Mouse (Mus musculus): Measurements from ENCODE around the gene Uhrf1.

The Uhrf1 gene

DNA sequence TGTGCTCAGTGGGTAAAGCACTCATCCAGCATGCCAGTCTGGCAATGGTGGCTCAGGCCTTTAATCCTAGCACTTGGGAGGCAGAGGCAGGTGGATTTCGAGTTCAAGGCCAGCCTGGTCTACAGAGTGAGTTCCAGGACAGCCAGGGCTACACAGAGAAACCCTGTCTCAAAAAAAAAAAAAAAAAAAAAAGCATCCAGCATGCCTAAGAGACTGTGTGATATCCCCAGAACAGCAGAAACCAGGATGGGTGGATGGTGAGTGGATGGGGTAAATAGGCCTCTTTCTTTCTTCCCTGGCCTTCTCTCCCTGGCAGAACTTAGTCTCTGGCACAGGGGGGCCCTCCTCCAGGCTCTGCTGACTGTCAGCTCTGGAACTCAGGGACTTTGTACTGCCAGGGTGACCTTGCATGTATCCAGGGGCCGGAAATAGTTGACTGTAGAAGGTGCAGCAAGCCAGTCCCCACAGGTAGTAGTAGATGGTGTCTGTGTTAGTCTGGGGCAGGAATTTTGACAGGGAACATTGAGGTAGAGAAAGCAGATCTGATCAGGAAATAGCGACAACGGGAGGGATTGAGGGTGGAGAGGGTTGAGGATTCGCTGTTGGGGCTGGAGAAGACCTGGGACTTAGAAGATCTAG lies 27.2 kb upstream of the Uhrf1 start:
- DNase-seq (ENCODE audit: low spot score in 2 of 2): no peak

DNA sequence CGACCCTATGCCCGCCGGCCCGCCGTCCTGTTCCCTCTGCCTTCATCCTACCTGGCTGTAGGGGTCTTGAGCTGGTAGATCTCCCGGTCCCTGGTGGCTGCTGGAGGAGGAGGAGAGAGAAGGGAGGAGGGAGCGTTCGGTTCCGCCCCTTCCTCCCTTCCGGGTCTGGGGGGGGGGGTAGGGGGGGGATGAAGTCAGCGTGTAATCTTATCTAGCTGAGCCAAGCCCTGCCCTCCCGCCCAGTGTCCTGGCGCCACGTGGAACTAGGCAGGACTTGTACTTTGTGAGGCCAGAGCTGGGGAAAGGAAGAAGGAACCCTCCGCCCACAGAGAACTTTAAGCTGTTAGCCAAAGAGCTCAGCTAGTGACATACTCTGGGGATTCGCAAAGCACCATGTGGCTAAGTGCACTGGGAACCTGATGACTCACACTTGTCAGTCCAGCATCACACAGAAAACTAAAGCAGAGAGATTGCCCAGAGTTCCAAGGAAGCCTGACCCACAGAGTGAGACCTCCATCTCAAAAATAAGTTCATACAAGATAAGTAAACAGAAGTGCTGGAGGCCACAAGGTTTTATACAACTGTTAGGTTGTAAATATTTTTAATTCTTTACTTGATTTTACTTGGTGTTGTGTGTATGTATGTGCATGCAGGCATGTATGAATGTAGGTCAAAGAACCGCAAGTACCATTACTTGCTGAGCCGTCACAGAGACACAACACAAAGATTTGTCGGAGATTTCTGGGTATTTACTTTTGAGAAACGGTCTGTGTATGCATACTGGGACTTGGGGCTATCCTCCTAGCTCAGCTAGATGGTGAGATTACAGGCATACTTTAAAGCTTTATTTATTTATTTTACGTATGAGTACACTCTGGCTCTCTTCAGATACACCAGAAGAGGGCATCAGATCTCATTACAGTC lies 26.2 kb upstream of the Uhrf1 start, which contains the start of gene Ticam1:
TSS of gene Ticam1 (minus strand) at position 144 of the 924 bp plus-strand sequence.
- peak; percentile 78 to 79 for DNase-seq (ENCODE audit: low spot score in 2 of 2)

DNA sequence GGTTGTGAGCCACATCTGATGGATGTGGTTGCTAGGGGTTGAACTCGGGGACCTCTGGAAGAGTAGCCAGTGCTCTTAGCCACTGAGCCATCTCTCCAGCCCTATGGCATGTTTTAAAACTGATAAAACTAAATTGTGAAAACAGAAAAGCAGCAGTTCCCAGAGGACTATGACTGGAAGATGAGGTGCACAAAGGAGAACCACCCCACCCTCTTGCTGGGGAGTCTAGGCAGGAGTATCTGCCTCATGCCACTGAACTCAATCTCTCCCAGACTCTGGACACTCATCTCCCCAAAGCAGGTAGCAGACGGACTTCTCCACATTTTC lies 25.6 kb upstream of the Uhrf1 start:
- no peak for DNase-seq (ENCODE audit: low spot score in 2 of 2)

DNA sequence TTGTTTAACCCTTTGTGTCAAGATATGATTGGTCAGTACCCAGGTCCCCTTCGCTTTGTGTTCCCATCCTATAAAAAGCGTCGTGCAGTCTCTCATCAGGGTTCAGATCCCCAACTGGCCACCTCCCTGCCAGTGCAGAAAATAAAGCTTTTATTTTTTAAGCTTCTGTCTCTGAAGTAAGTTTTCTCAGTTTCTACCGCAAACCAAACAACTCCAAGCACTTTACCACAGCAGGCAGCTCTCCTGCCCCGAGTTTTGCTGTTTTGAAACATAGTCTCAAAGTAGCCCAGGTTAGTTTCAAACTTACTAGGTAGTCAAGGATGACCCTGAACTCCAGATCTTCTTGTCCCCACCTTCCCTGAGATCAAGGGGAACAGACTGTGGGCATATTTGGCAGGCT lies 24.8 kb upstream of the Uhrf1 start:
- no peak for DNase-seq (ENCODE audit: low spot score in 2 of 2)

DNA sequence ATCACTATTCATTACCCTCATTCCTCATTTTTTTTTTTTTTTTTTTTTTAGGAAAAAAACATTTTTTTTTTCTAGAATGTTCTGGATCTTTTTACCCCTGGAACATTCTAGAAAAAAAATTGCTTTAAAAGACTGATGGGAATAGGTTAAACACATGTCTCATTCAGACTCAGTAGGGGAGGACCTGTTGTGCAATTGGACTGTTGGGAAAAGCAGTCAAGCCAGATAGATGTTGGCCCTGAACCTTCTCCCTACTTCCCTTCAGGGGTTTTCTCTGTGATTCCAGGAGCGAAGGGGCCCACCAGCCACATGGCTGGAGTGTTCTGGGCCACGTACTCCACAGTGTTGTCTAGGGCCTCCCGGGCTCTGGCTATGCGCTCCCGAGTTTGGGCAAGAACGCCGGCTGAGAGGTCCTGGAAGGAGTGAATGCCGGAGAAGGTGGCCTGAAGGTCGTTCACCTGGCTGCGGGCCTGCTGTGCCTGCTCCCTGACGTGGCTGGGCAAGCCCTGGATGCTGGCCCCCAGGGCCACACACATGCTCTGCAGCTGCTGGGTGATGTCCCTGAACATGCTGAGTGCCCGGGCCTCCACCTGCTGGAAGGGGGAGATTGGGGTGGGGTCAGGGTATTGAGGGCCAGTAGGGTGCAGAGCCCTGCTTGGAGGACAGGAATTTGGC lies 23.5 kb upstream of the Uhrf1 start:
- DNase-seq (ENCODE audit: low spot score in 2 of 2): no peak

DNA sequence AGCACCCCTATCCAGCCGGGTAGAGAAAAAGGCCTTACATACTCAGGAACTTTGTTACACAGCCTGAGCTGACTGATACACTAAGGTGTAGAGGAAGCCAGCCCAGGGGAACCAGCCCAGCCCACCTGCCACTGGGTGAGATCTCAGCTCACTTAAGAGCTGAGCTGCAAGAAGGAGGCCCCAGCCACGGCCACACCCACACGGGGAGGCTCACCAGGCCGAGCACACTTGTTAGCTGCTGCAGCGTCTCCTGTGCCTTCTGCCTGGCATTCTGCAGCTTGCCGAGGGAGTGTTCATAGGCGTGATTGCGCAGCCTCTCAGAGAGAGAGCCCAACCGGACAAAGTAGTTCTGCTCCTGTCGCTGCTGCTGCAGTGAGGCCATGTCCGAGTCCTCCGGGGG lies 21.9 kb upstream of the Uhrf1 start:
- DNase-seq (ENCODE audit: low spot score in 2 of 2): no peak

DNA sequence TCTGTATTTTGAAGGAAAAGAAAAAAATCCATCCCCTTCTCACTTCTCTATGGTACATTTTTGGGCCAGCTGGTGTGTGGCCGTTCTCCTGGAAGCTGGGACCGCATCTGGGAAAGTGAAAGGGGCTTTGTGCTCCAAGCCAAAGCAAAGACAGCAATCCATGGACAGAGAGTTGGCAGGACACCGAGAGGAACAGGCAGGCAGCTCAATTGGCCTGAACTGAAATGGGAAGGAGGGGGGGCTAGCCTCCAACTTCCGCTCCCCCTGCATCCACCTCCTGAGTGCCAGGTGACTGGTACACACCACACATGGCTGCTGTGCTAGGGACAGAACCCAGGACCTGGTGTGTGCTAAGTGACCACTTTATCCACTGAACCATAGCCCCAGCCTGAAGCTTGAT lies 20.3 kb upstream of the Uhrf1 start:
- DNase-seq (ENCODE audit: low spot score in 2 of 2): no peak

DNA sequence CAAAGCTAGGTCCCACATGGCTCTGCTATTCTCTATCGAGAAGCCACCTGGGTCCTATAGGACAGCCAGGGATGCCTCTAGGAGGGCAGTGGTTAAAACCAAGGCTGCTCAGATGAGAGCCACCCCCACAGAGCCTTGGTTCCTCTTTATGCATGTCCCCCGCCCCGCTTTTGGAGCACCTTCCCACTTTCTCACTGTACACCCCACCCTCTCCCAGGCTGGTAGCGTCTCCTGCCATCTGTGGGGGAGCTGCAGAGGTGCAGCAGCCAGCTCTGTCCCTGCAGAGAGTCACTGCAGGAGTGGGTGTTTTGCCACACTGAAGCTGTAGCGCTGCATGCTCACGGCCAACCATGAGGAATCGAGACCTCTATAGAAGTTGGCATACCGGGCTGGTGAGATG lies 19.8 kb upstream of the Uhrf1 start:
- DNase-seq (ENCODE audit: low spot score in 2 of 2): peak; percentile 58 to 59

DNA sequence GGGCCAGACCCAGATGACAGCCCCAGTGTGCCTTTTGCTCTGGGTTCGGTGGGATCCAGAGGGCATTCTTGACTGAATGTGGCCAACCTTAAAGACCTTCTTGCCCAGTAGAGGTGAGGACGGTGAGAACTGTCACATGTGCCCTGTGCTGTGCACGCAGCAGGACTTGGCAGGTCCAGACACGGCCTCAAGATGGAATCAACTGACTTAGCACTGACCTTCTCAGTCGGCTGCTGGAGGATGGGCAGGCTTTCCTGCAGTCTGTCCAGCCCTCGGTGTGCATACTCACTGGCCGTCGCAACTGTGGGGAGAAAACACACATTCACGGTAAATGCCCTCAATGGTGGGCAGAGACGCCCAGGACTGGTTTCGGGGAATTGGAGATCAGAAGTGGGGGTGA lies 17.1 kb upstream of the Uhrf1 start:
- DNase-seq (ENCODE audit: low spot score in 2 of 2): no peak

DNA sequence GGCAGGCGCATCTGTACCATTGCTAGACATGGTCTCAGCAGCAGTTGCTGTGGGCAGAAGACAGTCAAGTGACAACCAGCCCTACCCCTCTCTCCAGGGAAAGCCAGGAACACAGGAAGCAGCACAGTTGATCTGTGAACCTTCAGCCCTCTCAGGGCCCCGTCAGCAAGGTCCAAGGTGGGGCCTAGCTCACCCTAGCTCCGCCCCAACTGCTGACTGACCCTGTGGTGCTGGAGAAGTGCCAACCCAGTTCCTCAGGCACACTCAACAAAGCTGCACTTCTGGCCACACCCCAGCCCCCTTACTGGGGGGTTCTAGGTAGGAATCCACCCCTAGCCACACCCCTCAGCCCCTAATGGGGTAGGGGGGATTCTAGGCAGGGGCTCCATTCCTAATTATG lies 15.3 kb upstream of the Uhrf1 start:
- no peak for DNase-seq (ENCODE audit: low spot score in 2 of 2)

DNA sequence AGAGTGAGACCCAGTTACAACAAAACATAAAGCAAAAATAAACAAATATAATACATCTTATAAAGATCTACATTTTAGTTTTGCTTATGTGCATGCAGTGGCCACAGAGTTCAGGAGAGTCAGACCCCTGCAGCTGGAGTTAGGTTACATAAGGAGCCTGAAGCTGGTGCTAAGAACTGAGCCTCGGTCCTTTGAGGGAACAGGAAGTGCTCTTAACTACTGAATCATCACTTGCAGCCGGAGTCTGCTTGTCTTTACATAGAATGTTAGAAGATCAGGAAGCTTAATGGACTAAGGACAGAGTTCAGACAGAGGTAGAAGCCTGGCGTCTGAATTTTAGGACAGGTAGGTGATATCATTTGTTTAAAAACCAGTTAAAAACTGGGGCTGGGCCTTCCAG lies 14.3 kb upstream of the Uhrf1 start:
- DNase-seq (ENCODE audit: low spot score in 2 of 2): no peak

DNA sequence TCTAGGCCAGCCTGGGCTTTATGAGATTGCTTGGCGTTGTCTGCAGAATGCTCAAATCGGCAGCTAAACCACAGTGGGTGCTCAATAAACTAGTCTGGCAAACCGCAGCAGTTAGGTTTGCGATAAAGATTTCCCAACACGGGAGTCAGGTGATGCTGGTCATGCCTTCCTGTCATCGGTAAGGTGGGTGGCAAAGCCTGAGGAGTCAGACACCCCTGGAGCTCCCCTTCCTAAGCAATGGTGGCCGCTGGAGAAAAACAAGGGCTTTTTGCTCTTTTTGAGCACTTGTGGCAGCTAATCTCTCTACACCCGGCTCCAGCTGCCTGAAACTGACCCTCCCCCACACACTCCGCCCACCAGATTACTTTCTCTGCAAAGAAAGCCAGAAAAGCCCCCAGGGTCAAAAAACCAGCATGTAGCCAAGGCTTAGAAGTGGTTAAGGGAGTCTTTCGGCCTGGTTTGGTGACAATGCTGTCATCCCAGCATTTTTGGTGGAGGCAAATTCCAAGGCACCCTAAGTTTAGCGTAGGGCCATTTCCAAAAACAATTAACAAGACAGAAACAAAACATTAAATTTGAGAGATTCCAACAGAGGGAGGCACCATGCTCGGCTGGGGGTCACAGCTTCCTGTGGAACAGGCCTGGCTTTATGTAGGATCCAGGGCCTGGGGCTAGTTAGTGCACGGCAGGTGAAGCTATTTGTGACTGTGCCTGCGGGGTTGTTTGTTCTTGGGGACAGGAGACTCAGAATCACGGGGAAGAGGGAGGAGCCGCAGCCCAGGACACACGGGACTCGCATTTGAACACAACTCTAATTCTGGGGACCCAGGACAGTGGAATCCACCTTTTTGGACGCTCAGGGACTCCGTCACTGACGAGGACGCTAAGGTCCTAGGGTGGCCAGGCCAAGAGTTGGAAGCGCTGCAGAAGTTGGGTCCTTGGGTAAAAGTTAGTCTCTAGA lies 13.5 kb upstream of the Uhrf1 start:
- no peak for DNase-seq (ENCODE audit: low spot score in 2 of 2)

DNA sequence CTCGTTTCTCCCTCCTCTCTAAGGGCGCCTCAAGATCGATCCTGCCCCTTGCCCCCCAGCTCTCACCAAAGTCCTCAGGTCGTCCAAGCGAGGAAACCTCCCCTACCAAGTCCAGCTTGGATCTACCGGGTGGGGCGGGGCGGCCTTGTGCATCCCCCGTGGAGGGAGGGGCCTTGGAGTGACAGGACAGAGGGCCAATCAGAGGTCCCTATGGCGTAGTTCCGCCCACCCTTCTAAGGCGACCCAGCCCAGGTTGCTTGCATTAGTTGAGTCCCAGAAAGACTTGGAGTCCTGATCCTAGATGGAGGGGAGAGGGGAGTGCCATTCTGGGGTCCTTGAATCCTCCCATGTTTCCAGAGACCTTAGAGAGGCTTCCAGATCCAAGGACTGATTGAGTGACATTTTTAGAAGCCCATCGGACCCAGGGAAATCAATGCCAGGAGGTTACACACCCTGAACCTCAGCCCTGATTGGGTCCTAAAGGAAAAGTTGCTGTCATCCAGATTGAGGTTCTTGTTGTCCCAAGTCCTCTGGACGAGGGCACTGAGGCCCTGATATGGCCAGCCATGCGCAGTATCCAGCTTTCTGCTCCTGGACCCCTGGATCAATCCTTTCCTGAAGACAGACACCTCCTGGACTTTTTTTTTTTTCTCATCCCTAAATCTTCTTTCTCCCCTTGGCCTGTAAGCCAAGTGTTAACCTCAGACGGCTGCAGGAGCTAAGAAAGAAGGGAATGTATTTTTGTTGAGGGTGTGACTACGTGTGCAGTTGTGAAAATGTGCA lies 12.5 kb upstream of the Uhrf1 start:
- DNase-seq (ENCODE audit: low spot score in 2 of 2): peak; percentile 57 to 59

DNA sequence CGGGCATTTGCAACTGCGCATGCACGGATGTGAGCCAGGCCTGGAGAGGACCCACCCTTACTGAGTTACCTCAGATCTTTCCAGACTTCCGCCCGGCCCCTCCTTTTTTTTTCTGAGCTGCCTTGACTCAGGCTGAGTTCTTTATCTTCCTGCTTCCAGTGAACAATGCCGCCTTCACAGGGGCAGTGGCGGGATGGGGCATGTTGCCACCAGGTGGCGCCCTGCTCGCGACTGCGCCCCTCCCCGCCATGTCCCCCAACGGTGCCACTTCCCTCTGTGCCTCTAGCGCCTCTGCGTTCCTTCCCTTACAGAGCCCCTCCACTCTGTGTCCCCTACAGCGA lies 12.0 kb upstream of the Uhrf1 start:
- peak; percentile 49 to 61 for DNase-seq (ENCODE audit: low spot score in 2 of 2)

DNA sequence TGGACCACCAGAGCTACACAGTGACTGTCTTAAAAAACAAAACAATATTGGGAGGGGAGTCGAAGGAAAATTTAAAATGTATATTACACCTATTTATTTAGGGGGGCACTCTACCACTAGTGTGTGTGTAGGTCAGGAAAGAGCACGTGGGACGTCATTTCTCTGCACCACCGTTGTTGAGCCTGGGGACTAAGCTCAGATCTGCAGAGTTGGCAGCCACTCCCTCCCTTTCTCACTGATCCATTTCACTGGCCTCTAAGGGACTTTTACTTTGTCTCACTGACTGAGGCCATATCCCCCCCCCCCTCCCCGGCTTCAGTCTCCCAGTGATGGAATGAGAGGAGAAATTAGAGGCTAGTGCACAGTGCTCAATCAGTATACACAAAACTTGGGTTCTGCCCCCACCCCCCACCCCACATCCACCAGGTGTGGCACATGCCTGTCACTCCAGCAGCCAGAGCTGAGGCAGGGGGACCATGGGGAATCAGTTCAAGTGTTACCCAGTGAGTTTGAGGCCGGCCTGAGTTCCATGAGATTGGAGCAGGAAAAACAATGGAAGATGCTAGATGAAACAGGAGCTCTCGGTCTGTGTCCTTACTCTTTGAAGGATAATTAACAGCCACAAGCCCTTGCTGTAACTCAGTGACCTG lies 11.2 kb upstream of the Uhrf1 start:
- no peak for DNase-seq (ENCODE audit: low spot score in 2 of 2)

DNA sequence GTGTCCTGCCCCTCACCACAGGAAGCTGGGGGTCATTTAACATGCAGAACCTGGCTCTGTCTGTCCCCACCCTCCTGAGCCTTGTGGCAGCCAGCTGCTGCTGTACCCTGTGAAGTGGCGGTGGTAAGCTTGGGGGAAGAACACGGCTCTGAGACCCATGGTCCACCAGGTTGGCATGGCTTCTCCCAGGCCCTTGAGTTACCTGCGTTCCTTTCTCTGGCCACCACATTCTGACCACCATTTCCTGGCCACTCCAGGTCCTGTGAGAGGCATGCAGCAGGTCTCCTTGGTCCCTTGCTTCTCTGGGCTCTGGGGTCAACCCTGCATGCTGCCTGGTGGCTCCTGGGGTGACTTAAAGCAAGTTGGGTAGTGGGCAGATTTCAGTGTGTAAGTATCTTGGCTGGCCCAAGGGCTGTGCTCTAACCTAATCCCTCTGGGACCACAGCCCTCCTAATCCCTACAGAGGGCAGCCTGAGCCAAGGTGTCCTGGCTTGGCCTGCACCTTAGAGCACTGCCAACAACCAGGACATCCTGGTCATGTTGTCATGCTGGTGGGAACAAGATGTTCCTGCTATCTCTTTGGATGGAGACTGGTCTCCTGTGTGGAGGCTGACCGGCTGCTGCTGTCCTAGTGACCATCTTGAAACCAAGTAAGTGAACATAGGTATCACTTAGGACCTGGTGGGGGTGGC lies 10.4 kb upstream of the Uhrf1 start, which contains the start of gene Plin3:
TSS of gene Plin3 (minus strand) at position 343 of the 692 bp plus-strand sequence.
- no peak for DNase-seq (ENCODE audit: low spot score in 2 of 2)

DNA sequence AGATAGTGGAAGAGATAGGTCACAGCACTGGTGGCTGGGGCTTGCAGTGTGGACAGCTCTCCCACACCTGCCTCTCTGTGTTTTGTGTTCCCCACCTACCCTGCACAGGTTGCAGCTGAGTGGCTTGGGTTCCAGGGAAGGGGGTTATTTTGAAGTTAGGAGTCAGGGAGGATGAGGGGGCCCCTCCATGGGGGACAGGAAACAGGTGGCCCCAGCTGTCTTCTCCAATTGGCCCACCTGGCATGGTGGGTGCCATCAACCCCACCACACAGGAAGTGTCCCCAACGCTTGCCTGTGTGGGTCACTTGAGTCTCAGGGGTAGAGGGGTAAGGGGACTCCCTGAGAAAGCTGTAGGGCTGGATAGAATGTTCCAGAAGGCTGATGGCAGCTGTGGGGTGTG lies 9.8 kb upstream of the Uhrf1 start:
- DNase-seq (ENCODE audit: low spot score in 2 of 2): no peak

DNA sequence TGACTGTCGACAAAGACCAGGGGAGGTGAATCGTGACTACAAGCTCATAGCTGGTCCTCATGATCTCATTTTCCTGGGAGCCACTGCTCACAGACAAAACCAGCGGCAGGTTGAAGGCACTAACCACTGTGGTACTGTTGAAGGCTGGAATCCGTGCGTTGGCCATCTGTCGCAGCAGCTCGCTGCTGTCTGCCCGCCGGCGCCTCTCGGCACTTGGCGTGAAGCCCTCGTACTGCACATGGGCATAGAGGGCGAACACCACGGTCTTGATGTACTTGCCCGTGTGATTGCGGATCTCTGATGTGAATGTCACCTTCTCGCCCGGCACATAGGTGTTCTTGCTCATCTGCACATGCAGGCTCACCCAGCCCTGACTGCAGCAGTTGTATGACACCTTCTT lies 8.9 kb upstream of the Uhrf1 start:
- DNase-seq (ENCODE audit: low spot score in 2 of 2): peak in 1 of 2 experiments; percentile 28

DNA sequence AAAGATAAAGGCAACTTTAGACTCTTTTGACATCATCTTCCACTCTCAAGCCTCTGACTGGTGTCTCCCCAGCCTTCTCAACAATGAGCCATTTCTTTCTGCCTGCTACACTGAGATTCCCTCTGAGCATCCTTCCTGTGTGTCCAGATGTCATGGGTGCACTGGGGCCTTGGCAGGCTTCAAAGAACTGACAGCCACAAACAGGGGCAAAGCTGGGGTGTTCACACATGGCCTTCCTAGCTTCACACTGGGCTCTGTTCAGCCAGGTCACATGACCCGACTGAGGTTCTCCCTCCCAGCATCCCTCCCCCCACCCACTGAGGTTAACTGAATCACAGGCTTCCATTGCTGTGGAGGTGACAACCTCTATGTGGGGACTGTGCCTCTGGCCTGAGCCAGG lies 6.9 kb upstream of the Uhrf1 start:
- DNase-seq (ENCODE audit: low spot score in 2 of 2): no peak

DNA sequence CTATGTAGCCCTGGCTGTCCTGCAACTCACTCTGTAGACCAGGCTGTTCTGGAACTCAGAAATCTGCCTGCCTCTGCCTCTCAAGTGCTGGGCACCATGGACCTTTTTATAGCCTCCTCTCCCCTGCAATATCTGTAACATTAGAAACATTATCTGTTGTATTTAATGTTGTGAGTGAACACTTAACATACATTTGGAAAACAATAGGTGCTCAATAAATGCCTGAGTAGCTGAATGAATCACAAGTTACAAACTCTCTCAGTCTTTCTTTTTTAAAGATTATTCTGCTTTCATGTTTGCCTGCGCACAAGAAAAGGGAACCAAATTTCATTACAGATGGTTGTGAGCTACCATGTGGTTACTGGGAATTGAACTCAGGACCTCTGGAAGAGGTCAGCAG lies 4.9 kb upstream of the Uhrf1 start:
- no peak for DNase-seq (ENCODE audit: low spot score in 2 of 2)

Data from right cerebral cortex, adult 2 months (tissue).